ENCODE assay signal across 8 mouse cellular contexts in genomic region chr13:24937108-24937838, GRCm38 (mm10). TPM values are rescaled to one million over a fixed set of nuclear protein-coding genes. Genes with fewer than 3 reads are reported as not detected.
DNase-seq lines count a peak whose midpoint lies in the region; ATAC-seq and TF ChIP-seq lines count a peak whose summit lies in the region.

Gene Aldh5a1 (minus strand): TSS chr13:24937661.

- H3K9ac ChIP-seq in embryonic facial prominence, embryonic 12.5 days: peak within 1 kb of the TSS; percentile 95
- peak within 1 kb of the TSS; percentile 96 for H3K9ac ChIP-seq in heart, adult 2 months (ENCODE audit: low read depth, low read length)
- H3K9ac ChIP-seq in limb, embryonic 13.5 days: peak within 1 kb of the TSS; percentile 91
- peak within 1 kb of the TSS; percentile 74 for H3K9ac ChIP-seq in midbrain, embryonic 15.5 days

- H3K36me3 ChIP-seq in embryonic facial prominence, embryonic 12.5 days: no peaks in the 10 kb centered on the region
- peaks cover 3% of the 10 kb centered on the region; the same call in 1 of the 2 replicates for H3K36me3 ChIP-seq in heart, adult 2 months (ENCODE audit: control insufficient read depth, insufficient read depth, low read length)
- no peaks in the 10 kb centered on the region for H3K36me3 ChIP-seq in kidney, adult 2 months (ENCODE audit: control insufficient read depth, insufficient read depth, low read length)
- no peaks in the 10 kb centered on the region for H3K36me3 ChIP-seq in limb, embryonic 13.5 days
- no peaks in the 10 kb centered on the region for H3K36me3 ChIP-seq in midbrain, embryonic 15.5 days (replicated peaks)

- intact Hi-C loops in heart, adult 2 months (cut with DNase I): no loop called here

- H3K27ac ChIP-seq in embryonic facial prominence, embryonic 12.5 days: peak within 1 kb of the TSS; percentile 65
- peak within 1 kb of the TSS; percentile 83 for H3K27ac ChIP-seq in heart, adult 2 months
- peak within 1 kb of the TSS; percentile 78; the same call in 1 of the 2 replicates for H3K27ac ChIP-seq in kidney, adult 2 months (ENCODE audit: insufficient read depth, low read depth, low read length)
- H3K27ac ChIP-seq in limb, embryonic 13.5 days: peak within 1 kb of the TSS; percentile 28; the same call in 1 of the 2 replicates
- peak within 1 kb of the TSS; percentile 87 for H3K27ac ChIP-seq in midbrain, embryonic 15.5 days

- TF ChIP-seq CTCF in heart, adult 2 months (IDR thresholded peaks at IDR 0.05): peak; percentile 77
- peak; percentile 44 for TF ChIP-seq CTCF in kidney, adult 2 months (conservative IDR thresholded peaks at IDR 0.05; ENCODE audit: insufficient read depth, insufficient read length, low read depth, low read length)

- H3K4me1 ChIP-seq in embryonic facial prominence, embryonic 12.5 days: no peaks in the 10 kb centered on the region
- H3K4me1 ChIP-seq in heart, adult 2 months (ENCODE audit: control insufficient read depth, insufficient read depth, low read length): peaks cover 2% of the 10 kb centered on the region; the same call in 1 of the 2 replicates
- peaks cover 5% of the 10 kb centered on the region; the same call in 1 of the 2 replicates for H3K4me1 ChIP-seq in kidney, adult 2 months (ENCODE audit: control insufficient read depth, insufficient read depth, low read length)
- peaks cover 5% of the 10 kb centered on the region for H3K4me1 ChIP-seq in limb, embryonic 13.5 days
- peaks cover 26% of the 10 kb centered on the region for H3K4me1 ChIP-seq in midbrain, embryonic 15.5 days

- no peaks in the 10 kb centered on the region for H3K27me3 ChIP-seq in embryonic facial prominence, embryonic 12.5 days
- no peaks in the 10 kb centered on the region for H3K27me3 ChIP-seq in heart, adult 2 months (ENCODE audit: control insufficient read depth, insufficient read depth, low read length)
- H3K27me3 ChIP-seq in kidney, adult 2 months (replicated peaks; ENCODE audit: control insufficient read depth, insufficient read depth, low read length): no peaks in the 10 kb centered on the region
- no peaks in the 10 kb centered on the region for H3K27me3 ChIP-seq in limb, embryonic 13.5 days
- no peaks in the 10 kb centered on the region for H3K27me3 ChIP-seq in midbrain, embryonic 15.5 days (replicated peaks)

- DNase-seq in 3134 (ENCODE audit: extremely low read depth, insufficient read length, low spot score): peak; percentile 64
- peak; percentile 87 for DNase-seq in adrenal gland, postnatal 14 days
- peak; percentile 84 to 86 for DNase-seq in heart, adult 2 months
- DNase-seq in kidney, adult 2 months: peak; percentile 81
- DNase-seq in spleen, postnatal 4 days (ENCODE audit: low spot score in 2 of 2): peak; percentile 36 to 71

- ATAC-seq in embryonic facial prominence, embryonic 12.5 days (ENCODE audit: insufficient number of reproducible peaks, insufficient read depth, low FRiP score, low TSS enrichment): peak; percentile 64; the same call in 1 of the 2 replicates
- peak; percentile 84 for ATAC-seq in limb, embryonic 13.5 days (ENCODE audit: low FRiP score, low read depth)
- peak; percentile 88 for ATAC-seq in midbrain, embryonic 15.5 days (replicated peaks)

- peak within 1 kb of the TSS; percentile 87 for H3K4me3 ChIP-seq in embryonic facial prominence, embryonic 12.5 days
- peak within 1 kb of the TSS; percentile 79 for H3K4me3 ChIP-seq in heart, adult 2 months
- H3K4me3 ChIP-seq in kidney, adult 2 months (ENCODE audit: insufficient read depth, low read depth, low read length): peak within 1 kb of the TSS; percentile 77
- H3K4me3 ChIP-seq in limb, embryonic 13.5 days: peak within 1 kb of the TSS; percentile 90
- peak within 1 kb of the TSS; percentile 84 for H3K4me3 ChIP-seq in midbrain, embryonic 15.5 days

- TF ChIP-seq POLR2A in heart, adult 2 months (IDR thresholded peaks at IDR 0.05; ENCODE audit: insufficient read depth, low read depth, low read length): 0 out of 2 replicates have a peak, but pooled peaks have one; percentile 32
- TF ChIP-seq POLR2A in kidney, adult 2 months (IDR thresholded peaks at IDR 0.05; ENCODE audit: low read depth, low read length): no peak

- no peaks in the 10 kb centered on the region for H3K9me3 ChIP-seq in embryonic facial prominence, embryonic 12.5 days
- no peaks in the 10 kb centered on the region for H3K9me3 ChIP-seq in limb, embryonic 13.5 days
- no peaks in the 10 kb centered on the region for H3K9me3 ChIP-seq in midbrain, embryonic 15.5 days

- no peaks in the 10 kb centered on the region for H3K79me2 ChIP-seq in heart, adult 2 months (replicated peaks; ENCODE audit: control insufficient read depth, insufficient read depth, low read length)

- no peak for TF ChIP-seq EP300 in heart, adult 2 months (IDR thresholded peaks at IDR 0.05; ENCODE audit: insufficient read depth, low read depth, low read length)

- H3K4me2 ChIP-seq in embryonic facial prominence, embryonic 12.5 days (replicated peaks): peak within 1 kb of the TSS; percentile 76
- H3K4me2 ChIP-seq in limb, embryonic 13.5 days (replicated peaks): peak within 1 kb of the TSS; percentile 80
- peak within 1 kb of the TSS; percentile 58 for H3K4me2 ChIP-seq in midbrain, embryonic 15.5 days

- WGBS in embryonic facial prominence, embryonic 12.5 days: under 1% methylated on average over 75 of the region's 75 CpGs
- under 1% methylated on average over 74 of the region's 75 CpGs for WGBS in heart, adult 2 months
- WGBS in kidney, adult 2 months: 1% methylated on average over 75 of the region's 75 CpGs
- WGBS in limb, embryonic 13.5 days: under 1% methylated on average over 75 of the region's 75 CpGs
- WGBS in midbrain, embryonic 15.5 days: under 1% methylated on average over 74 of the region's 75 CpGs

RNA-seq across cellular contexts. Expression of gene Aldh5a1, which starts in this region (rescaled TPM):
- 13.6 and 18.5 TPM in 2 replicates for total RNA-seq in adrenal gland, postnatal 14 days (2021)
- 8.1 and 8.5 TPM in 2 replicates for polyA plus RNA-seq in embryonic facial prominence, embryonic 12.5 days (2016; fragmentation: Nextera tagmentation; extraction: Ambion mirVana)
- 10 to 100 TPM; 26.7 to 28.7 TPM for total RNA-seq in heart, adult 2 months (2021)
- polyA plus RNA-seq in heart, adult 2 months (2012; rRNA removed): 9.6 and 16.2 TPM in 2 replicates
- 16.5 and 17.6 TPM in 2 replicates for polyA plus RNA-seq in kidney, adult 2 months (2012; rRNA removed)
- 4.0 and 4.9 TPM in 2 replicates for polyA plus RNA-seq in limb, embryonic 13.5 days (2015; fragmentation: Nextera tagmentation; extraction: Ambion mirVana)
- 12.5 and 12.6 TPM in 2 replicates for polyA plus RNA-seq in midbrain, embryonic 15.5 days (2015; fragmentation: Nextera tagmentation; extraction: Ambion mirVana)

Comparison
In these comparisons a context has a peak if more than half of its experiments do, and no peak if none do; other contexts are left out.
1. Peak in every context shown above with its lines: DNase-seq, ATAC-seq, H3K4me3 ChIP-seq and H3K27ac ChIP-seq.
2. H3K27ac ChIP-seq: peak in every context shown above with its lines; median percentile 87 in midbrain, embryonic 15.5 days; 83 in heart, adult 2 months; 78 in kidney, adult 2 months; 65 in embryonic facial prominence, embryonic 12.5 days; 28 in limb, embryonic 13.5 days.